Mouse (Mus musculus): ENCODE data around the gene Cd2. TPM values are rescaled to one million over a fixed set of nuclear protein-coding genes. Genes with fewer than 3 reads are reported as not detected.

Cd2 gene
- polyA plus RNA-seq, 1 experiment from 2014 or later = not detected

GRCm38 (mm10) chr3:101277830-101278229, 9.9 kb downstream of the Cd2 start:
- H3K36me3 ChIP-seq (ENCODE audit: control insufficient read depth, insufficient read depth) = no peaks in the 10 kb centered on the region
- 92% methylated on average over 4 of the region's 4 CpGs for WGBS
- no peak for TF ChIP-seq CTCF (IDR thresholded peaks at IDR 0.05; ENCODE audit: low read depth)
- ATAC-seq = no peak
- no peak overlapping the region for H3K9ac ChIP-seq (ENCODE audit: low read depth, low read length)
- no peak overlapping the region for H3K4me2 ChIP-seq (replicated peaks; ENCODE audit: low read depth)
- no peak overlapping the region for H3K4me3 ChIP-seq (ENCODE audit: low read depth, low read length)
- no peak overlapping the region for H3K27ac ChIP-seq (ENCODE audit: low read depth, low read length)
- H3K4me1 ChIP-seq (replicated peaks; ENCODE audit: control insufficient read depth, insufficient read depth, low read length) = no peaks in the 10 kb centered on the region
- no peaks in the 10 kb centered on the region for H3K9me3 ChIP-seq (ENCODE audit: control insufficient read depth)
- H3K27me3 ChIP-seq (replicated peaks; ENCODE audit: control insufficient read depth, insufficient read depth, low read length) = no peaks in the 10 kb centered on the region

DNA sequence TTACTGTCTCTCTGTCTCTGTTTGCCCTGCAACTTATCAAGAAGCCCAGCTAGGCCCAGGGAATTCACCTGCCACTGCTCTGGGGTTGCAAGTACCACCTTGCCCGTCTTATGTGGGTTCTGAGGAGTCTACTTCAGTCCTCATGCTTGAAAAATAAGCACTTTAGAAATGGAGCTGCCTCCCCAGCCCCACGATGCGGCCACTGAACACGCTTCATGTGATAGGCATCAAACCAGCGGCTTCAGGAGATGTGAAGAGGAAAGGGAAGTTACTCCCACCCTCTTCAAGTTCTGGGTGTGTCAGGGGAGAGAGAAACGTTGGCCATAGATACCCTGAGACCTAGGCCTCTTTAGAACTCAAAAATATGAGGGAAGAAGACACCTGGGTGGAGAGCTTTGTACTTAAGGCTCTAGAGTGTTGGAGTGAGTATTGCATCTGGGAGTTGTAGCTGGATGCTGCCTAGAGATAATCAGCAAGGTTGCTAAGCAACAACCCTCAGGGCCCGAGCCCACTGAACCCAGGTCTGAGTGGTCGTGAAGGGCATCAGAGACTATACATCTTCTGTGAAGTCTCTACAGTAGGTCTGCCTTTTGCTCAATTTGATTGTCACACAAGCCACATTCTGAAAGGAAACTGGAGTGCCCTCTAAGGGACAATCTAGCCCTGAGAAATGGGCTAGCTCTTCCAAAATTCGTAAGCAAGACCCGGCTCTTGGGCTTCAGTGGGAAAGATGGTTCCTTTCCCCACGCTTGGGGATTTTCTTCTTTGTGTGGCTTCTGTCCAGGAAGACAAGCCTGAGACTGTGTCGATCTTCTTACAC, 11.0 kb downstream of the Cd2 start:
- Histone ChIP-seq H3K9ac (ENCODE audit: low read depth, low read length) (no peak overlapping the region), H3K4me1 (replicated peaks; ENCODE audit: control insufficient read depth, insufficient read depth, low read length) (no peaks in the 10 kb centered on the region), H3K36me3 (ENCODE audit: control insufficient read depth, insufficient read depth) (no peaks in the 10 kb centered on the region), H3K27me3 (replicated peaks; ENCODE audit: control insufficient read depth, insufficient read depth, low read length) (no peaks in the 10 kb centered on the region), H3K4me3 (ENCODE audit: low read depth, low read length) (no peak overlapping the region), H3K9me3 (ENCODE audit: control insufficient read depth) (no peaks in the 10 kb centered on the region), H3K27ac (ENCODE audit: low read depth, low read length) (no peak overlapping the region), H3K4me2 (replicated peaks; ENCODE audit: low read depth) (no peak overlapping the region)
- WGBS = 73% methylated on average over 12 of the region's 12 CpGs
- no peak for ATAC-seq
- no peak for TF ChIP-seq CTCF (IDR thresholded peaks at IDR 0.05; ENCODE audit: low read depth)

GRCm38 (mm10) chr3:101275636-101276300, 12.0 kb downstream of the Cd2 start:
- no peaks in the 10 kb centered on the region for H3K4me1 ChIP-seq (replicated peaks; ENCODE audit: control insufficient read depth, insufficient read depth, low read length)
- no peak overlapping the region for H3K27ac ChIP-seq (ENCODE audit: low read depth, low read length)
- no peak for TF ChIP-seq CTCF (IDR thresholded peaks at IDR 0.05; ENCODE audit: low read depth)
- no peaks in the 10 kb centered on the region for H3K27me3 ChIP-seq (replicated peaks; ENCODE audit: control insufficient read depth, insufficient read depth, low read length)
- WGBS = 85% methylated on average over 16 of the region's 16 CpGs
- no peaks in the 10 kb centered on the region for H3K36me3 ChIP-seq (ENCODE audit: control insufficient read depth, insufficient read depth)
- no peak overlapping the region for H3K9ac ChIP-seq (ENCODE audit: low read depth, low read length)
- no peak overlapping the region for H3K4me2 ChIP-seq (replicated peaks; ENCODE audit: low read depth)
- no peaks in the 10 kb centered on the region for H3K9me3 ChIP-seq (ENCODE audit: control insufficient read depth)
- ATAC-seq = no peak
- H3K4me3 ChIP-seq (ENCODE audit: low read depth, low read length) = no peak overlapping the region

GRCm38 (mm10) chr3:101274794-101275193, 12.9 kb downstream of the Cd2 start:
- Histone ChIP-seq H3K9ac (ENCODE audit: low read depth, low read length) (no peak overlapping the region), H3K27me3 (replicated peaks; ENCODE audit: control insufficient read depth, insufficient read depth, low read length) (no peaks in the 10 kb centered on the region), H3K4me3 (ENCODE audit: low read depth, low read length) (no peak overlapping the region), H3K27ac (ENCODE audit: low read depth, low read length) (no peak overlapping the region), H3K9me3 (ENCODE audit: control insufficient read depth) (no peaks in the 10 kb centered on the region), H3K4me1 (replicated peaks; ENCODE audit: control insufficient read depth, insufficient read depth, low read length) (no peaks in the 10 kb centered on the region), H3K36me3 (ENCODE audit: control insufficient read depth, insufficient read depth) (no peaks in the 10 kb centered on the region), H3K4me2 (replicated peaks; ENCODE audit: low read depth) (no peak overlapping the region)
- no peak for TF ChIP-seq CTCF (IDR thresholded peaks at IDR 0.05; ENCODE audit: low read depth)
- ATAC-seq = no peak
- WGBS = 91% methylated on average over 3 of the region's 3 CpGs

GRCm38 (mm10) chr3:101274041-101274770, 13.5 kb downstream of the Cd2 start:
- Histone ChIP-seq H3K27me3 (replicated peaks; ENCODE audit: control insufficient read depth, insufficient read depth, low read length) (no peaks in the 10 kb centered on the region), H3K27ac (ENCODE audit: low read depth, low read length) (no peak overlapping the region), H3K4me1 (replicated peaks; ENCODE audit: control insufficient read depth, insufficient read depth, low read length) (no peaks in the 10 kb centered on the region), H3K36me3 (ENCODE audit: control insufficient read depth, insufficient read depth) (no peaks in the 10 kb centered on the region), H3K9ac (ENCODE audit: low read depth, low read length) (no peak overlapping the region), H3K4me3 (ENCODE audit: low read depth, low read length) (no peak overlapping the region), H3K9me3 (ENCODE audit: control insufficient read depth) (no peaks in the 10 kb centered on the region), H3K4me2 (replicated peaks; ENCODE audit: low read depth) (no peak overlapping the region)
- 82% methylated on average over 12 of the region's 12 CpGs for WGBS
- no peak for ATAC-seq
- no peak for TF ChIP-seq CTCF (IDR thresholded peaks at IDR 0.05; ENCODE audit: low read depth)

DNA sequence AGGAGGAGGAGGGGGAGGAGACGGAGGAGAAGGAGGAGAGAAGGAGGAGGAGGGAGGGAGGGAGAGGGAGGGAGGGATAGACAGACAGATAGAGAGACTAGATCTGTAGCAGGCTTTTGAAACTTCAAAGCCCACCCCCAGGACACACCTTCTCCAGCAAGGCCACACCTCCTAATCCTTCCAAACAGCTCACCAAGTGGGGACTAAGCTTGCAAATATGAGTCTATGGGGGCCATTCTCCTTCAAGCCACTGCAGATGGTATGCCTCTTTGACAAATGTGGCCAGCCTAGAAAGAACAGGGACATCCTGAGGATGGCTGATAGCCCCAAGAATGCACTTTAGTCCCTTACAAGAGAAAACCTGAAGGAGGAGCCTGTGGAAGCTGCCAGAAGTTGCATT, 15.6 kb downstream of the Cd2 start:
- Histone ChIP-seq H3K36me3 (ENCODE audit: control insufficient read depth, insufficient read depth) (no peaks in the 10 kb centered on the region), H3K4me2 (replicated peaks; ENCODE audit: low read depth) (no peak overlapping the region), H3K9me3 (ENCODE audit: control insufficient read depth) (no peaks in the 10 kb centered on the region), H3K4me1 (replicated peaks; ENCODE audit: control insufficient read depth, insufficient read depth, low read length) (no peaks in the 10 kb centered on the region), H3K27me3 (replicated peaks; ENCODE audit: control insufficient read depth, insufficient read depth, low read length) (no peaks in the 10 kb centered on the region), H3K27ac (ENCODE audit: low read depth, low read length) (no peak overlapping the region), H3K4me3 (ENCODE audit: low read depth, low read length) (no peak overlapping the region), H3K9ac (ENCODE audit: low read depth, low read length) (no peak overlapping the region)
- TF ChIP-seq CTCF (IDR thresholded peaks at IDR 0.05; ENCODE audit: low read depth) = no peak
- ATAC-seq = no peak
- no CpG with 5 or more reads among the region's 1 CpGs for WGBS

Measured in intestine, postnatal 0 days (tissue).